Mouse (Mus musculus): ENCODE data around the gene Picalm. TPM values are rescaled to one million over a fixed set of nuclear protein-coding genes. Genes with fewer than 3 reads are reported as not detected.
"Not testable (repeated sequence)": the region's sequence is repeated elsewhere in the genome, so short reads cannot be mapped to it uniquely, and the experiment has no call there.

Picalm gene
- total RNA-seq, 1 experiment from 2014 or later = 152 TPM

- DNase-seq = no peak
Measured at GRCm38 (mm10) chr7:90210947-90211346, 80.9 kb downstream of the Picalm start.

GRCm38 (mm10) chr7:90216511-90216910 lies 86.5 kb downstream of the Picalm start:
- no peak for DNase-seq

GRCm38 (mm10) chr7:90218122-90218521 lies 88.1 kb downstream of the Picalm start:
- no peak for DNase-seq

GRCm38 (mm10) chr7:90221487-90221886 lies 91.5 kb downstream of the Picalm start:
- no peak for DNase-seq

- DNase-seq = no peak
Measured at GRCm38 (mm10) chr7:90228075-90228474, 98.1 kb downstream of the Picalm start.

GRCm38 (mm10) chr7:90228884-90229283 lies 98.9 kb downstream of the Picalm start:
- DNase-seq = not testable (repeated sequence)

GRCm38 (mm10) chr7:90231431-90231830 lies 101.4 kb downstream of the Picalm start:
- no peak for DNase-seq

- DNase-seq = no peak
Measured at GRCm38 (mm10) chr7:90233921-90234320, 103.9 kb downstream of the Picalm start.

- DNase-seq = no peak
Measured at GRCm38 (mm10) chr7:90236289-90236905, 106.4 kb downstream of the Picalm start.

- no peak for DNase-seq
Measured at GRCm38 (mm10) chr7:90243151-90243550, 113.1 kb downstream of the Picalm start.

- DNase-seq = no peak
Measured at GRCm38 (mm10) chr7:90243643-90244042, 113.6 kb downstream of the Picalm start.

- DNase-seq = no peak
Measured at GRCm38 (mm10) chr7:90252946-90253345, 122.9 kb downstream of the Picalm start.

- no peak for DNase-seq
Measured at GRCm38 (mm10) chr7:90258701-90259100, 128.7 kb downstream of the Picalm start.

GRCm38 (mm10) chr7:90259899-90260298 lies 129.9 kb downstream of the Picalm start:
- DNase-seq = no peak

GRCm38 (mm10) chr7:90261902-90262599 lies 132.0 kb downstream of the Picalm start:
- DNase-seq = no peak

Other genes with a start within 250 kb of the Picalm start
- gene Ccdc81, start 226.6 kb upstream of the Picalm start, total RNA-seq (2021) = not detected in 2 replicates
- 65.8 and 69.5 TPM in 2 replicates for gene Hikeshi, start 189.0 kb upstream of the Picalm start, total RNA-seq (2021)
- gene Eed, start 149.2 kb upstream of the Picalm start, total RNA-seq (2021) = 61.3 and 63.6 TPM in 2 replicates
- not detected in 2 replicates for gene Ccdc83, start 135.6 kb downstream of the Picalm start, total RNA-seq (2021)
- gene Sytl2, start 172.0 kb downstream of the Picalm start, total RNA-seq (2021) = 4.2 and 4.5 TPM in 2 replicates

All from adrenal gland, postnatal 25 days (tissue).